Comparison of ENCODE assay signal across 20 mouse cellular contexts in the genomic region with DNA sequence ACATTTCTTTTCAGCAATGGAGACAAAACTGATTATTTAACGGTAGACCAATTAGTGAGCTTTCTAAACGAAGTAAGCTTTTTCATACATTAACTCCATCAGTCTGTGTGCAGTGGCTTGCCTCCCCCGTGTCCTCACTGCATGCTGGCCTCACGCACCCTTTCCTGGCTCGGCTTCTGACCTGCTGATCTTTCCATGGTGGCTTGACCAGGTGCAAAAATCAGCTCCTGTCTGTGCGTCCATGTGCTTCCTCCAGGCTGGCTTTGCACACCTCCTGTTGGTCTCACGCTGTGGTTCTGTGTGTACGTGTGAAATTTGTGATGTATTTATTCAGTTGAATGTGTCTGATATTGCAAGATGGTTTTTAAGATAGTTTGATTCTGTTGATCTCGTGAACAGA.
A peak's percentile ranks its signal among the peaks of the same experiment; 100 is the strongest.
DNase-seq lines count a peak whose midpoint lies in the region; ATAC-seq and TF ChIP-seq lines count a peak whose summit lies in the region.
"Had no signal": no experiment of that assay in that cellular context is flagged by ENCODE, and none has a peak within 500 bp of the region (broad histone marks: within the 10 kb centered on the region; RNA-seq: fewer than 3 reads in every experiment).

No protein-coding gene starts in this region.

- ATAC-seq in liver, embryonic 11.5 days (replicated peaks; ENCODE audit: low FRiP score), result no peak
- ATAC-seq in midbrain, postnatal 0 days (ENCODE audit: low FRiP score), result no peak
- ATAC-seq: forebrain, embryonic 15.5 days; intestine, embryonic 16.5 days had no signal

- H3K4me3 ChIP-seq in liver, embryonic 11.5 days (ENCODE audit: low read depth, low read length), result no peak overlapping the region
- no peak overlapping the region for H3K4me3 ChIP-seq in midbrain, postnatal 0 days (ENCODE audit: low read depth, low read length)
- H3K4me3 ChIP-seq: embryonic facial prominence, embryonic 15.5 days; erythroblast, embryonic 14.5 days; forebrain, embryonic 10.5 days; forebrain, embryonic 15.5 days; heart, adult 2 months; heart, embryonic 12.5 days; hindbrain, embryonic 15.5 days had no signal

- H3K4me1 ChIP-seq in liver, embryonic 11.5 days (replicated peaks; ENCODE audit: control insufficient read depth, insufficient read depth, low read length), result no peaks in the 10 kb centered on the region
- H3K4me1 ChIP-seq in midbrain, postnatal 0 days (ENCODE audit: insufficient read depth, low read length), result no peaks in the 10 kb centered on the region
- H3K4me1 ChIP-seq: embryonic facial prominence, embryonic 15.5 days; forebrain, embryonic 15.5 days; hindbrain, embryonic 15.5 days had no signal

- H3K27ac ChIP-seq in liver, embryonic 11.5 days (ENCODE audit: low read depth, low read length), result no peak overlapping the region
- no peak overlapping the region for H3K27ac ChIP-seq in midbrain, postnatal 0 days (ENCODE audit: low read depth, low read length)
- H3K27ac ChIP-seq: embryonic facial prominence, embryonic 15.5 days; forebrain, embryonic 10.5 days; forebrain, embryonic 15.5 days; heart, adult 2 months; hindbrain, embryonic 15.5 days had no signal

- no peaks in the 10 kb centered on the region for H3K27me3 ChIP-seq in liver, embryonic 11.5 days (replicated peaks; ENCODE audit: control insufficient read depth, insufficient read depth, low read length)
- no peaks in the 10 kb centered on the region for H3K27me3 ChIP-seq in midbrain, postnatal 0 days (ENCODE audit: insufficient read depth, low read length)
- H3K27me3 ChIP-seq: CH12.LX; embryonic facial prominence, embryonic 15.5 days; forebrain, embryonic 15.5 days; heart, embryonic 12.5 days; hindbrain, embryonic 15.5 days had no signal

- H3K9me3 ChIP-seq in liver, embryonic 11.5 days (ENCODE audit: control insufficient read depth, low read length), result no peaks in the 10 kb centered on the region
- no peaks in the 10 kb centered on the region for H3K9me3 ChIP-seq in midbrain, postnatal 0 days (ENCODE audit: low read length)
- H3K9me3 ChIP-seq: embryonic facial prominence, embryonic 15.5 days; forebrain, embryonic 10.5 days; forebrain, embryonic 15.5 days; heart, embryonic 12.5 days; hindbrain, embryonic 15.5 days had no signal

- peak; percentile 13 for DNase-seq in embryo, embryonic 10 days (ENCODE audit: low spot score)
- DNase-seq in embryo, embryonic 9.5 days (ENCODE audit: extremely low spot score), result no peak
- peak; percentile 60 to 63 for DNase-seq in cerebellum, adult 18-20 months
- peak; percentile 78 for DNase-seq in cerebellum, adult 9-11 months
- no peak for DNase-seq in liver, embryonic 11.5 days (ENCODE audit: low spot score)
- no peak for DNase-seq in midbrain, postnatal 0 days (ENCODE audit: low spot score)
- DNase-seq in spleen, postnatal 4 days (ENCODE audit: low spot score in 2 of 2), result no peak
- DNase-seq: adrenal gland, adult 2 months; adrenal gland, postnatal 25 days; gastrocnemius, postnatal 36 days; heart, adult 2 months; kidney, adult 2 months had no signal

- H3K4me2 ChIP-seq in liver, embryonic 11.5 days, result no peak overlapping the region
- H3K4me2 ChIP-seq in midbrain, postnatal 0 days (ENCODE audit: low read depth, low read length, poor library complexity, severe bottlenecking), result no peak overlapping the region
- H3K4me2 ChIP-seq: embryonic facial prominence, embryonic 15.5 days; forebrain, embryonic 15.5 days; heart, embryonic 12.5 days; hindbrain, embryonic 15.5 days had no signal

- no peak for TF ChIP-seq CTCF in midbrain, postnatal 0 days (IDR thresholded peaks at IDR 0.05)

- H3K36me3 ChIP-seq in liver, embryonic 11.5 days (ENCODE audit: control insufficient read depth, insufficient read depth, low read length), result no peaks in the 10 kb centered on the region
- H3K36me3 ChIP-seq in midbrain, postnatal 0 days (ENCODE audit: insufficient read depth, low read length), result peaks cover 6% of the 10 kb centered on the region; the same call in 1 of the 2 replicates
- H3K36me3 ChIP-seq: embryonic facial prominence, embryonic 15.5 days; forebrain, embryonic 15.5 days; heart, embryonic 12.5 days had no signal

- H3K9ac ChIP-seq in liver, embryonic 11.5 days (ENCODE audit: low read depth, low read length), result no peak overlapping the region
- H3K9ac ChIP-seq in midbrain, postnatal 0 days (replicated peaks; ENCODE audit: low read length, poor library complexity, severe bottlenecking), result no peak overlapping the region
- H3K9ac ChIP-seq: embryonic facial prominence, embryonic 15.5 days; forebrain, embryonic 15.5 days; heart, embryonic 12.5 days; hindbrain, embryonic 15.5 days had no signal

- 71% methylated on average over 9 of the region's 9 CpGs for WGBS in liver, embryonic 11.5 days
- 85% methylated on average over 9 of the region's 9 CpGs for whole genome bisulfite sequencing in midbrain, postnatal 0 days

Comparison
In these comparisons a context has a peak if more than half of its experiments do, and no peak if none do; other contexts are left out.
1. DNase-seq: peak in embryo, embryonic 10 days (single experiment), cerebellum, adult 18-20 months (2 of 2) and cerebellum, adult 9-11 months (single experiment); none in embryo, embryonic 9.5 days (single experiment), liver, embryonic 11.5 days (single experiment), midbrain, postnatal 0 days (single experiment) and spleen, postnatal 4 days (0 of 2).